Mouse (Mus musculus): ENCODE results near the gene Hs6st3. TPM values are rescaled to one million over a fixed set of nuclear protein-coding genes. Genes with fewer than 3 reads are reported as not detected.

The Hs6st3 gene
- polyA plus RNA-seq, 1 experiment = 0.08 TPM

DNA sequence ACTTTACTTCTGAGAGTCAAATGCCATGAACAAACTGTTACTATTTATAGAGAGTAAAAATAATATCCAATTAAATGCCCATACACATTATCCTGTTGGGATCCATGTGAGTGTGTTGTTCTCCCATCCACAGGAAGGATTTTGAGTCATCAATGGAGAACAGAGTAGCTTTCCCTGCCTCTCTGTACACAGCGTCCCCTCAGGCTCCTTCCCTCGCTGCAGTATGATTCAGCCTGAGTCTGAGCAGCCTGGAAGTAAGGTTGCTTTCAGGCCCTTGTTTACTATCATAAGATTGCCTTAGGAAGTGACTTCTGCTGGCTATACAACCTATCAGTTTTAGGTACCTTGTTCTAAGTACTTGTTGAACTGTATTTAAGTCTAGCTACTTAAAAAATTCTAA lies 14.9 kb downstream of the Hs6st3 start:
- no peak for DNase-seq
- WGBS = 80% methylated on average over 2 of the region's 2 CpGs
- no peaks in the 10 kb centered on the region for H3K27me3 ChIP-seq (replicated peaks; ENCODE audit: control insufficient read depth, insufficient read depth, low read length)
- H3K4me1 ChIP-seq (ENCODE audit: control insufficient read depth, insufficient read depth, low read length) = no peaks in the 10 kb centered on the region
- TF ChIP-seq POLR2A (IDR thresholded peaks at IDR 0.05; ENCODE audit: low read depth, low read length) = no peak
- no peak for TF ChIP-seq CTCF (conservative IDR thresholded peaks at IDR 0.05; ENCODE audit: insufficient read depth, insufficient read length, low read depth, low read length)
- no peak overlapping the region for H3K27ac ChIP-seq (ENCODE audit: insufficient read depth, low read depth, low read length)
- H3K4me3 ChIP-seq (ENCODE audit: insufficient read depth, low read depth, low read length) = no peak overlapping the region
- no peaks in the 10 kb centered on the region for H3K36me3 ChIP-seq (ENCODE audit: control insufficient read depth, insufficient read depth, low read length)

DNA sequence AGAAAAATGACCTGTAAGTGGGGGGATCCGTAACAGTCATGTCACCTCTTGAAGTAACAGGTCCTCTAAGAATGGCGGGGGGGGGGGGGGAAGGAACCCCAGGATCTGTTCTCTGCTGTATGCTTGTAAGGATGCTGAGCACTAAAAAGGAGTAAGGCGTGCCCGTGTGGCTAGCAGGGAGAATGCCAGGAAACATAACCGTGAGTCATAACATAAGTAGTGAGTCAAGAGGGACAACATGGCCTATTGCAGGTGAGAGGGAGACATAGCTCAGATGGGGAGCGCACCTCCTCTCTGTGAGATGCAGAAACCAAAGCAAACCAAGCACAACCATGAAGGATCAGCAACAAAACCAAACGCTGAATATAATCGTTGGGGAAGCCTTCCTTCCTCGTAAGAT lies 55.8 kb downstream of the Hs6st3 start:
- no peak overlapping the region for H3K27ac ChIP-seq (ENCODE audit: insufficient read depth, low read depth, low read length)
- no peak for DNase-seq
- H3K27me3 ChIP-seq (replicated peaks; ENCODE audit: control insufficient read depth, insufficient read depth, low read length) = no peaks in the 10 kb centered on the region
- TF ChIP-seq POLR2A (IDR thresholded peaks at IDR 0.05; ENCODE audit: low read depth, low read length) = no peak
- TF ChIP-seq CTCF (conservative IDR thresholded peaks at IDR 0.05; ENCODE audit: insufficient read depth, insufficient read length, low read depth, low read length) = no peak
- 87% methylated on average over 9 of the region's 9 CpGs for WGBS
- H3K4me3 ChIP-seq (ENCODE audit: insufficient read depth, low read depth, low read length) = no peak overlapping the region
- H3K36me3 ChIP-seq (ENCODE audit: control insufficient read depth, insufficient read depth, low read length) = no peaks in the 10 kb centered on the region
- H3K4me1 ChIP-seq (ENCODE audit: control insufficient read depth, insufficient read depth, low read length) = no peaks in the 10 kb centered on the region

DNA sequence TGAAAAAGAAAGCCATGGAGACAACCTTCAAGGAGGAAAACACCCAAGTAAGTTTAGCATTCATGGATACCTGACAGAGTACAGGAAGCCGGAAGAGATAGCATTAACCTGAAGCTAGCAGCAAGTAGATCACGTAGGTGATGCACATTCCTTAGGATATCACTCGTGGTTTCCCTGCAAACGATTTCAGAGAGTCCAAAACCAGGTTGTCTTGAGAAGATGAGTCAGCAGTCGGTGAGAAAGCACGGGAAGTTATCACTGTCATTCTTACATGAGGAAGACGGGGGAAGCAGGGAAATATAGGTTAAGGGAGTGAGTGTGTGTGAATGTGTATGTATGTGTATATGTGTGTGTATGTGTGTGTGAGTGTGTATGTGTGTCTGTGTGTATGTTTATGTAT lies 65.4 kb downstream of the Hs6st3 start:
- WGBS = 86% methylated on average over 7 of the region's 7 CpGs
- Histone ChIP-seq H3K36me3 (ENCODE audit: control insufficient read depth, insufficient read depth, low read length) (no peaks in the 10 kb centered on the region), H3K4me3 (ENCODE audit: insufficient read depth, low read depth, low read length) (no peak overlapping the region), H3K27ac (ENCODE audit: insufficient read depth, low read depth, low read length) (no peak overlapping the region), H3K4me1 (ENCODE audit: control insufficient read depth, insufficient read depth, low read length) (no peaks in the 10 kb centered on the region), H3K27me3 (replicated peaks; ENCODE audit: control insufficient read depth, insufficient read depth, low read length) (no peaks in the 10 kb centered on the region)
- no peak for DNase-seq
- TF ChIP-seq POLR2A (IDR thresholded peaks at IDR 0.05; ENCODE audit: low read depth, low read length) = no peak
- TF ChIP-seq CTCF (conservative IDR thresholded peaks at IDR 0.05; ENCODE audit: insufficient read depth, insufficient read length, low read depth, low read length) = no peak

DNA sequence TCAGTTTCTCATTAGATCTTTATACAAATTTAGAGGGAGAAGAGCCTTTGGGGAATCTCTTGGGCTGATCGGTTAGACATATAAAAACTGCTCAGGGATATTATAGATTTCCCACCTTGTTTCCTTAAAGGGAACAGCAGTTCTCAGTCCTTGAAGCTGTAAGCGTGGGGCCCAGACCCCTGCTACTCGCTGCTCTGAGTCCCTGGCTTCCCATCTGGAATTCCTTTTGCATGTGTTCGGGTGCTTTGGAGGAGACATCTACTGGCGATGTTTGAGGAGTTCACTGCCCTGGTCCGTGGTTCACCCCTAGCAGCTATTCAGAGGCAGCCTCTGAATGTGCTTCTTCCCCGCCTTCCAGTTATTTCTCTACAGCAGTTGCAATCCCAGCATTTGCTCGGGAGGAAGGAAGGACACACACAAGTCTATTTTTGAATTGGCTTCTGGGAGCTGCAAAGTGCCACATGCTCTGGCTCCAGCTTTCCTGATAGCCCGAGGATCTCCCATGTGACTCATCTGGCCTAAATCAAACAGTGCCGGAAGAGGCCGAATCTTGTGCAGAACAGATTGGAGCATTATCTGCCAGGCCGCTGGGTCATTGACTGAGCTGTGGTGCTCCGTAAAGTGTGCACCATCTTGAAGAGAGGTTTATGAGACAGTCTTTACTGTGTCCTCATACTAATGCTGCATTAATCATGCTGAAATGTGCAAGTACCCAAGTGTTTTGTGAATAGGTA lies 77.6 kb downstream of the Hs6st3 start:
- WGBS = 71% methylated on average over 13 of the region's 13 CpGs
- DNase-seq = no peak

DNA sequence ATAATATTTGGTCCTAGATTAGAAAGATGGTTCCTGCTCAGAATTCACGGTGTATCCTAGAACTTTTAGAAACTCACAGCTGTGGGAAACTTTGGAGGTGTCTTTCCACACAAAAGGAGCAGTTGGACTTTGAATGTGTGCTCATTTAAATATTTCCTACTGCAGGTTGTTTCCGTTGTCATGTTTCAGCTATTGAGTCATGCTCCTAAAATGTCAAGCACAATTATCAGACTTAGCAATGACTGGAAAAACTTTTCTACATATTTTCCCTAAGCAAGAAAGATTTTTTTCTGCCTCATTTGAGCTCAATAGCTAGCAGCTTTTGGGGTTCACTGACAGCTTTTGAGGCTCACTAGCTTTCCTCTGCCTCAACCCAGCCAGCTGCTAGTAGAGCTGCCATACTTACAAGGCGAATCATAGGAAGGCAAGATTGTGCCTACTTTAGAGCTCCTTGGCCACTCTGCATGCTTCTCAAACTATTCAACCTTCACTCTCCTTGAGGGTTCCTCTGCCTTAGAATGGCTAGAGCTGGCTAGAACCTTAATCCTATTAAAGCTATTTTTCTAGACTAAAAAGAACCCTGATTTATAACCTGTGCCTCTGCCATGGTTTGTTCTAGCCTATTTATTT lies 89.7 kb downstream of the Hs6st3 start:
- no peak for TF ChIP-seq CTCF (conservative IDR thresholded peaks at IDR 0.05; ENCODE audit: insufficient read depth, insufficient read length, low read depth, low read length)
- no peak for TF ChIP-seq POLR2A (IDR thresholded peaks at IDR 0.05; ENCODE audit: low read depth, low read length)
- WGBS = 80% methylated on average over 3 of the region's 3 CpGs

More for the DNA sequence above, 77.6 kb downstream of the Hs6st3 start:
- no peak for TF ChIP-seq CTCF (conservative IDR thresholded peaks at IDR 0.05; ENCODE audit: insufficient read depth, insufficient read length, low read depth, low read length)
- TF ChIP-seq POLR2A (IDR thresholded peaks at IDR 0.05; ENCODE audit: low read depth, low read length) = no peak
- Histone ChIP-seq H3K4me3 (ENCODE audit: insufficient read depth, low read depth, low read length) (no peak overlapping the region), H3K27me3 (replicated peaks; ENCODE audit: control insufficient read depth, insufficient read depth, low read length) (no peaks in the 10 kb centered on the region), H3K36me3 (ENCODE audit: control insufficient read depth, insufficient read depth, low read length) (no peaks in the 10 kb centered on the region), H3K4me1 (ENCODE audit: control insufficient read depth, insufficient read depth, low read length) (no peaks in the 10 kb centered on the region), H3K27ac (ENCODE audit: insufficient read depth, low read depth, low read length) (no peak overlapping the region)

DNA sequence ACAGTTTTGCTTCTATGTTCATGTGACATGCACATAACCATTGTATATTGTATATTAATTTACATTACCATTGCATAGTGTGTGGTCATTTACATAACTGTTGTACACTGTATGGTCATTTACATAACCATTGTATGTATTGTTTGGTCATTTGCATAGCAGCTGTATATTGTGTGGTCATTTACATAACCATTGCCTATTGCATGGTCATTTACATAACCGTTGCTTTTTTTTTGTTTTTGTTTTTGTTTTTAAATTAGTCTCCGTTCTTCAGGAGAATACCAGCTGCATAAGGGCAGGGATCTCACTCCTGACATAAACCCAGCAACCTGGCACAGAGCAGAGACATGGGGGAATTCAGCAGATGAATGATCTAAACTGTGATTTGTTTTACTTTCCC lies 95.5 kb downstream of the Hs6st3 start:
- Histone ChIP-seq H3K27ac (ENCODE audit: insufficient read depth, low read depth, low read length) (no peak overlapping the region), H3K4me3 (ENCODE audit: insufficient read depth, low read depth, low read length) (no peak overlapping the region), H3K27me3 (replicated peaks; ENCODE audit: control insufficient read depth, insufficient read depth, low read length) (no peaks in the 10 kb centered on the region), H3K36me3 (ENCODE audit: control insufficient read depth, insufficient read depth, low read length) (no peaks in the 10 kb centered on the region), H3K4me1 (ENCODE audit: control insufficient read depth, insufficient read depth, low read length) (no peaks in the 10 kb centered on the region)
- DNase-seq = no peak
- TF ChIP-seq POLR2A (IDR thresholded peaks at IDR 0.05; ENCODE audit: low read depth, low read length) = no peak
- TF ChIP-seq CTCF (conservative IDR thresholded peaks at IDR 0.05; ENCODE audit: insufficient read depth, insufficient read length, low read depth, low read length) = no peak
- 94% methylated on average over 2 of the region's 2 CpGs for WGBS

More for the DNA sequence above, 89.7 kb downstream of the Hs6st3 start:
- Histone ChIP-seq H3K27ac (ENCODE audit: insufficient read depth, low read depth, low read length) (no peak overlapping the region), H3K36me3 (ENCODE audit: control insufficient read depth, insufficient read depth, low read length) (no peaks in the 10 kb centered on the region), H3K27me3 (replicated peaks; ENCODE audit: control insufficient read depth, insufficient read depth, low read length) (no peaks in the 10 kb centered on the region), H3K4me1 (ENCODE audit: control insufficient read depth, insufficient read depth, low read length) (no peaks in the 10 kb centered on the region), H3K4me3 (ENCODE audit: insufficient read depth, low read depth, low read length) (no peak overlapping the region)
- no peak for DNase-seq

DNA sequence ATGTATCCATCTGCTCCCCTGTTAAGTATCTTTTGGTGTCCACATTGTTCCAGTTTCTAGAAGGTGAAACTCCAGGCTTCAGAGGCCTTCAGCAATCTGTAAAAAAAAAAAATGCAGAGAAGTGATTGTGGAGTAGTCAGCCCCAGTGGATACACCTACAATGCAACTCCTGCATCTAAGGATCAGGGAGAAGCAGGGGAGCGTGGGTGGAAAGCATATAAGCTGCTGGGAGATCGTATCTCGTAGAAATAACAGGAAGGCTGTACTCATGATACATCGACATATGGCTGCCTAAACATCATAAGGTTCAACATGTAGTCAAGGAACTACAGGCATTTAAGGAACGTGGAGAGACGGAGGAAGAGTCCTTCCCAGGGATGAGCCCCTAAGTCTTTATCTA lies 109.0 kb downstream of the Hs6st3 start:
- H3K27ac ChIP-seq (ENCODE audit: insufficient read depth, low read depth, low read length) = no peak overlapping the region
- H3K4me3 ChIP-seq (ENCODE audit: insufficient read depth, low read depth, low read length) = no peak overlapping the region
- TF ChIP-seq POLR2A (IDR thresholded peaks at IDR 0.05; ENCODE audit: low read depth, low read length) (no peak), CTCF (conservative IDR thresholded peaks at IDR 0.05; ENCODE audit: insufficient read depth, insufficient read length, low read depth, low read length) (no peak)
- no peaks in the 10 kb centered on the region for H3K4me1 ChIP-seq (ENCODE audit: control insufficient read depth, insufficient read depth, low read length)
- no peaks in the 10 kb centered on the region for H3K27me3 ChIP-seq (replicated peaks; ENCODE audit: control insufficient read depth, insufficient read depth, low read length)
- 93% methylated on average over 6 of the region's 6 CpGs for WGBS
- no peak for DNase-seq
- no peaks in the 10 kb centered on the region for H3K36me3 ChIP-seq (ENCODE audit: control insufficient read depth, insufficient read depth, low read length)

Measured in kidney, adult 2 months (tissue).